Mouse (Mus musculus): Measurements from ENCODE around the gene Psmd3.

- TF ChIP-seq CTCF (IDR thresholded peaks at IDR 0.05): no peak
- TF ChIP-seq EP300 (IDR thresholded peaks at IDR 0.05): no peak
These were observed 13.1 kb downstream of the Psmd3 start for GRCm38 (mm10) chr11:98695408-98695807.

Data from lung, postnatal 0 days (tissue).